Mouse (Mus musculus): ENCODE measurements at regions not wholly inside any gene's neighbourhood (a gene's known extent, or its start where the extent isn't known, plus 50 kb on each side); places are given as distances from the start of the nearest gene placed in this dataset.
"Not testable (repeated sequence)": the region's sequence is repeated elsewhere in the genome, so short reads cannot be mapped to it uniquely, and the experiment has no call there.

- WGBS: 84% methylated on average over 5 of the region's 5 CpGs
- Histone ChIP-seq H3K36me3 (ENCODE audit: control insufficient read depth, insufficient read depth, low read length) (no peaks in the 10 kb centered on the region), H3K9me3 (ENCODE audit: control insufficient read depth, low read length) (no peaks in the 10 kb centered on the region), H3K4me1 (ENCODE audit: control insufficient read depth, insufficient read depth, low read length) (peaks cover 9% of the 10 kb centered on the region), H3K27ac (replicated peaks; ENCODE audit: low read depth, low read length) (peak overlapping the region; percentile 48), H3K4me3 (ENCODE audit: low read depth, low read length) (no peak overlapping the region), H3K9ac (ENCODE audit: low read length) (no peak overlapping the region), H3K27me3 (ENCODE audit: control insufficient read depth, insufficient read depth, low read length) (no peaks in the 10 kb centered on the region), H3K4me2 (ENCODE audit: low read depth, severe bottlenecking) (no peak overlapping the region)
- ATAC-seq (ENCODE audit: insufficient number of reproducible peaks, low FRiP score, low TSS enrichment, low read depth) (no peak), DNase-seq (ENCODE audit: low spot score) (no peak)
Measured at GRCm38 (mm10) chr5:133885507-133885906, 214.0 kb upstream of the Castor2 start.

- Histone ChIP-seq H3K4me3 (ENCODE audit: low read depth, low read length) (no peak overlapping the region), H3K9ac (ENCODE audit: low read length) (no peak overlapping the region), H3K27me3 (ENCODE audit: control insufficient read depth, insufficient read depth, low read length) (no peaks in the 10 kb centered on the region), H3K36me3 (ENCODE audit: control insufficient read depth, insufficient read depth, low read length) (no peaks in the 10 kb centered on the region), H3K4me2 (ENCODE audit: low read depth, severe bottlenecking) (no peak overlapping the region), H3K27ac (replicated peaks; ENCODE audit: low read depth, low read length) (peak overlapping the region; percentile 48), H3K9me3 (ENCODE audit: control insufficient read depth, low read length) (no peaks in the 10 kb centered on the region), H3K4me1 (ENCODE audit: control insufficient read depth, insufficient read depth, low read length) (peaks cover 9% of the 10 kb centered on the region)
- 14% methylated on average over 6 of the region's 6 CpGs for WGBS
- DNase-seq (ENCODE audit: low spot score) (peak; percentile 64), ATAC-seq (ENCODE audit: insufficient number of reproducible peaks, low FRiP score, low TSS enrichment, low read depth) (no peak; the same call in 1 of the 2 replicates)
Measured at GRCm38 (mm10) chr5:133885016-133885415, 214.5 kb upstream of the Castor2 start.

GRCm38 (mm10) chr5:133884593-133884992, 214.9 kb upstream of the Castor2 start:
- no peaks in the 10 kb centered on the region for H3K9me3 ChIP-seq (ENCODE audit: control insufficient read depth, low read length)
- no peaks in the 10 kb centered on the region for H3K36me3 ChIP-seq (ENCODE audit: control insufficient read depth, insufficient read depth, low read length)
- no peak overlapping the region for H3K9ac ChIP-seq (ENCODE audit: low read length)
- WGBS: 84% methylated on average over 2 of the region's 2 CpGs
- ATAC-seq (ENCODE audit: insufficient number of reproducible peaks, low FRiP score, low TSS enrichment, low read depth): no peak
- DNase-seq (ENCODE audit: low spot score): peak; percentile 25
- H3K27ac ChIP-seq (replicated peaks; ENCODE audit: low read depth, low read length): no peak overlapping the region; the same call in 1 of the 2 replicates
- no peak overlapping the region for H3K4me2 ChIP-seq (ENCODE audit: low read depth, severe bottlenecking)
- peaks cover 9% of the 10 kb centered on the region for H3K4me1 ChIP-seq (ENCODE audit: control insufficient read depth, insufficient read depth, low read length)
- no peaks in the 10 kb centered on the region for H3K27me3 ChIP-seq (ENCODE audit: control insufficient read depth, insufficient read depth, low read length)
- no peak overlapping the region for H3K4me3 ChIP-seq (ENCODE audit: low read depth, low read length)

GRCm38 (mm10) chr5:133844483-133844882, 255.0 kb upstream of the Castor2 start:
- H3K9ac ChIP-seq (ENCODE audit: low read length): no peak overlapping the region
- H3K9me3 ChIP-seq (ENCODE audit: control insufficient read depth, low read length): no peaks in the 10 kb centered on the region
- no peak for ATAC-seq (ENCODE audit: insufficient number of reproducible peaks, low FRiP score, low TSS enrichment, low read depth)
- DNase-seq (ENCODE audit: low spot score): no peak
- H3K36me3 ChIP-seq (ENCODE audit: control insufficient read depth, insufficient read depth, low read length): no peaks in the 10 kb centered on the region
- no peak overlapping the region for H3K4me2 ChIP-seq (ENCODE audit: low read depth, severe bottlenecking)
- no peak overlapping the region for H3K4me3 ChIP-seq (ENCODE audit: low read depth, low read length)
- no peak overlapping the region for H3K27ac ChIP-seq (replicated peaks; ENCODE audit: low read depth, low read length)
- H3K27me3 ChIP-seq (ENCODE audit: control insufficient read depth, insufficient read depth, low read length): no peaks in the 10 kb centered on the region
- no peaks in the 10 kb centered on the region for H3K4me1 ChIP-seq (ENCODE audit: control insufficient read depth, insufficient read depth, low read length)
- WGBS: 59% methylated on average over 10 of the region's 10 CpGs

- 47% methylated on average over 17 of the region's 42 CpGs for WGBS
- H3K4me2 ChIP-seq (ENCODE audit: low read depth, severe bottlenecking); H3K4me1 ChIP-seq (ENCODE audit: control insufficient read depth, insufficient read depth, low read length); H3K9ac ChIP-seq (ENCODE audit: low read length); H3K4me3 ChIP-seq (ENCODE audit: low read depth, low read length); ATAC-seq (ENCODE audit: insufficient number of reproducible peaks, low FRiP score, low TSS enrichment, low read depth); DNase-seq (ENCODE audit: low spot score); H3K9me3 ChIP-seq (ENCODE audit: control insufficient read depth, low read length); H3K27me3 ChIP-seq (ENCODE audit: control insufficient read depth, insufficient read depth, low read length); H3K27ac ChIP-seq (replicated peaks; ENCODE audit: low read depth, low read length); H3K36me3 ChIP-seq (ENCODE audit: control insufficient read depth, insufficient read depth, low read length): not testable (repeated sequence)
Measured at GRCm38 (mm10) chr5:133842059-133842706, 257.3 kb upstream of the Castor2 start.

GRCm38 (mm10) chr5:133838286-133838685, 261.2 kb upstream of the Castor2 start:
- no peaks in the 10 kb centered on the region for H3K36me3 ChIP-seq (ENCODE audit: control insufficient read depth, insufficient read depth, low read length)
- no peak overlapping the region for H3K4me2 ChIP-seq (ENCODE audit: low read depth, severe bottlenecking)
- no peak overlapping the region for H3K4me3 ChIP-seq (ENCODE audit: low read depth, low read length)
- 40% methylated on average over 5 of the region's 5 CpGs for WGBS
- H3K9ac ChIP-seq (ENCODE audit: low read length): no peak overlapping the region
- no peak for DNase-seq (ENCODE audit: low spot score)
- peaks cover 2% of the 10 kb centered on the region for H3K4me1 ChIP-seq (ENCODE audit: control insufficient read depth, insufficient read depth, low read length)
- H3K27me3 ChIP-seq (ENCODE audit: control insufficient read depth, insufficient read depth, low read length): no peaks in the 10 kb centered on the region
- ATAC-seq (ENCODE audit: insufficient number of reproducible peaks, low FRiP score, low TSS enrichment, low read depth): no peak
- no peak overlapping the region for H3K27ac ChIP-seq (replicated peaks; ENCODE audit: low read depth, low read length)
- H3K9me3 ChIP-seq (ENCODE audit: control insufficient read depth, low read length): no peaks in the 10 kb centered on the region

GRCm38 (mm10) chr5:133833217-133833616, 266.3 kb upstream of the Castor2 start:
- Histone ChIP-seq H3K4me3 (ENCODE audit: low read depth, low read length) (no peak overlapping the region), H3K9ac (ENCODE audit: low read length) (no peak overlapping the region), H3K36me3 (ENCODE audit: control insufficient read depth, insufficient read depth, low read length) (no peaks in the 10 kb centered on the region), H3K9me3 (ENCODE audit: control insufficient read depth, low read length) (no peaks in the 10 kb centered on the region), H3K27me3 (ENCODE audit: control insufficient read depth, insufficient read depth, low read length) (no peaks in the 10 kb centered on the region), H3K4me1 (ENCODE audit: control insufficient read depth, insufficient read depth, low read length) (peaks cover 2% of the 10 kb centered on the region; the same call in 1 of the 2 replicates), H3K4me2 (ENCODE audit: low read depth, severe bottlenecking) (no peak overlapping the region), H3K27ac (replicated peaks; ENCODE audit: low read depth, low read length) (no peak overlapping the region)
- DNase-seq (ENCODE audit: low spot score) (no peak), ATAC-seq (ENCODE audit: insufficient number of reproducible peaks, low FRiP score, low TSS enrichment, low read depth) (no peak)
- 64% methylated on average over 7 of the region's 7 CpGs for WGBS

GRCm38 (mm10) chr5:133828226-133828625, 271.3 kb upstream of the Castor2 start:
- no peaks in the 10 kb centered on the region for H3K36me3 ChIP-seq (ENCODE audit: control insufficient read depth, insufficient read depth, low read length)
- no peak for DNase-seq (ENCODE audit: low spot score)
- WGBS: 93% methylated on average over 13 of the region's 13 CpGs

GRCm38 (mm10) chr5:133823871-133824270, 275.6 kb upstream of the Castor2 start:
- Histone ChIP-seq H3K36me3 (ENCODE audit: control insufficient read depth, insufficient read depth, low read length) (no peaks in the 10 kb centered on the region), H3K27me3 (ENCODE audit: control insufficient read depth, insufficient read depth, low read length) (no peaks in the 10 kb centered on the region), H3K9ac (ENCODE audit: low read length) (no peak overlapping the region), H3K4me2 (ENCODE audit: low read depth, severe bottlenecking) (no peak overlapping the region), H3K9me3 (ENCODE audit: control insufficient read depth, low read length) (no peaks in the 10 kb centered on the region), H3K27ac (replicated peaks; ENCODE audit: low read depth, low read length) (no peak overlapping the region), H3K4me1 (ENCODE audit: control insufficient read depth, insufficient read depth, low read length) (peaks cover 10% of the 10 kb centered on the region), H3K4me3 (ENCODE audit: low read depth, low read length) (no peak overlapping the region)
- WGBS: 85% methylated on average over 3 of the region's 3 CpGs
- DNase-seq (ENCODE audit: low spot score) (no peak), ATAC-seq (ENCODE audit: insufficient number of reproducible peaks, low FRiP score, low TSS enrichment, low read depth) (no peak)

More at GRCm38 (mm10) chr5:133828226-133828625, 271.3 kb upstream of the Castor2 start:
- H3K4me3 ChIP-seq (ENCODE audit: low read depth, low read length): no peak overlapping the region
- no peak overlapping the region for H3K4me2 ChIP-seq (ENCODE audit: low read depth, severe bottlenecking)
- H3K4me1 ChIP-seq (ENCODE audit: control insufficient read depth, insufficient read depth, low read length): 0 out of 2 replicates have a peak, but pooled peaks cover under 1% of the 10 kb centered on the region
- no peak overlapping the region for H3K27ac ChIP-seq (replicated peaks; ENCODE audit: low read depth, low read length)
- H3K9ac ChIP-seq (ENCODE audit: low read length): no peak overlapping the region
- ATAC-seq (ENCODE audit: insufficient number of reproducible peaks, low FRiP score, low TSS enrichment, low read depth): no peak
- H3K9me3 ChIP-seq (ENCODE audit: control insufficient read depth, low read length): no peaks in the 10 kb centered on the region
- no peaks in the 10 kb centered on the region for H3K27me3 ChIP-seq (ENCODE audit: control insufficient read depth, insufficient read depth, low read length)
